Mouse (Mus musculus): ENCODE results near the gene Qars. TPM values are rescaled to one million over a fixed set of nuclear protein-coding genes. Genes with fewer than 3 reads are reported as not detected.

Gene Qars
- polyA plus RNA-seq, 1 experiment from 2014 or later, result 103 TPM

Other genes starting within 250 kb of the Qars start
- 81.2 and 81.6 TPM in 2 replicates for gene Dag1, start 243.7 kb upstream of the Qars start, polyA plus RNA-seq (2016; fragmentation: Nextera tagmentation; extraction: Ambion mirVana)
- 39.5 and 54.3 TPM in 2 replicates for gene Nicn1, start 217.3 kb upstream of the Qars start, polyA plus RNA-seq (2016; fragmentation: Nextera tagmentation; extraction: Ambion mirVana)
- gene Amt, start 210.9 kb upstream of the Qars start, polyA plus RNA-seq (2016; fragmentation: Nextera tagmentation; extraction: Ambion mirVana), result 31.4 and 34.7 TPM in 2 replicates
- gene Rhoa, start 201.6 kb upstream of the Qars start, polyA plus RNA-seq (2016; fragmentation: Nextera tagmentation; extraction: Ambion mirVana), result 271 and 385 TPM in 2 replicates
- gene Tcta, start 201.5 kb upstream of the Qars start, polyA plus RNA-seq (2016; fragmentation: Nextera tagmentation; extraction: Ambion mirVana), result 20.7 and 32.7 TPM in 2 replicates
- 816 and 892 TPM in 2 replicates for gene Gpx1, start 168.8 kb upstream of the Qars start, polyA plus RNA-seq (2016; fragmentation: Nextera tagmentation; extraction: Ambion mirVana)
- 124 and 128 TPM in 2 replicates for gene Usp4, start 159.9 kb upstream of the Qars start, polyA plus RNA-seq (2016; fragmentation: Nextera tagmentation; extraction: Ambion mirVana)
- 0.58 and 0.69 TPM in 2 replicates for gene 1700102P08Rik, start 114.9 kb upstream of the Qars start, polyA plus RNA-seq (2016; fragmentation: Nextera tagmentation; extraction: Ambion mirVana)
- gene Ccdc36, start 79.2 kb upstream of the Qars start, polyA plus RNA-seq (2016; fragmentation: Nextera tagmentation; extraction: Ambion mirVana), result 1.0 and 1.2 TPM in 2 replicates
- gene BC048562, start 71.2 kb upstream of the Qars start, polyA plus RNA-seq (2016; fragmentation: Nextera tagmentation; extraction: Ambion mirVana), result not detected in 2 replicates
- 56.1 and 56.9 TPM in 2 replicates for gene Ccdc71, start 47.2 kb upstream of the Qars start, polyA plus RNA-seq (2016; fragmentation: Nextera tagmentation; extraction: Ambion mirVana)
- gene Klhdc8b, start 46.1 kb upstream of the Qars start, polyA plus RNA-seq (2016; fragmentation: Nextera tagmentation; extraction: Ambion mirVana), result 29.5 and 41.3 TPM in 2 replicates
- gene Lamb2, start 28.0 kb upstream of the Qars start, polyA plus RNA-seq (2016; fragmentation: Nextera tagmentation; extraction: Ambion mirVana), result 40.8 and 41.0 TPM in 2 replicates
- 86.5 and 87.8 TPM in 2 replicates for gene Usp19, start 17.1 kb upstream of the Qars start, polyA plus RNA-seq (2016; fragmentation: Nextera tagmentation; extraction: Ambion mirVana)
- 153 and 168 TPM in 2 replicates for gene Qrich1, start 9.1 kb downstream of the Qars start, polyA plus RNA-seq (2016; fragmentation: Nextera tagmentation; extraction: Ambion mirVana)
- gene Impdh2, start 52.6 kb downstream of the Qars start, polyA plus RNA-seq (2016; fragmentation: Nextera tagmentation; extraction: Ambion mirVana), result 185 and 214 TPM in 2 replicates
- gene Ndufaf3, start 59.7 kb downstream of the Qars start, polyA plus RNA-seq (2016; fragmentation: Nextera tagmentation; extraction: Ambion mirVana), result 57.0 and 69.3 TPM in 2 replicates
- 169 and 222 TPM in 2 replicates for gene Dalrd3, start 62.2 kb downstream of the Qars start, polyA plus RNA-seq (2016; fragmentation: Nextera tagmentation; extraction: Ambion mirVana)
- 166 and 233 TPM in 2 replicates for gene Wdr6, start 71.0 kb downstream of the Qars start, polyA plus RNA-seq (2016; fragmentation: Nextera tagmentation; extraction: Ambion mirVana)
- gene P4htm, start 90.0 kb downstream of the Qars start, polyA plus RNA-seq (2016; fragmentation: Nextera tagmentation; extraction: Ambion mirVana), result 7.3 and 12.2 TPM in 2 replicates
- gene Arih2, start 141.7 kb downstream of the Qars start, polyA plus RNA-seq (2016; fragmentation: Nextera tagmentation; extraction: Ambion mirVana), result 56.4 and 58.8 TPM in 2 replicates
- gene Slc25a20, start 154.4 kb downstream of the Qars start, polyA plus RNA-seq (2016; fragmentation: Nextera tagmentation; extraction: Ambion mirVana), result 30.0 and 33.8 TPM in 2 replicates
- 34.2 and 35.0 TPM in 2 replicates for gene Prkar2a, start 181.6 kb downstream of the Qars start, polyA plus RNA-seq (2016; fragmentation: Nextera tagmentation; extraction: Ambion mirVana)